8 mouse cellular contexts compared by ENCODE assay signal in the genomic region with DNA sequence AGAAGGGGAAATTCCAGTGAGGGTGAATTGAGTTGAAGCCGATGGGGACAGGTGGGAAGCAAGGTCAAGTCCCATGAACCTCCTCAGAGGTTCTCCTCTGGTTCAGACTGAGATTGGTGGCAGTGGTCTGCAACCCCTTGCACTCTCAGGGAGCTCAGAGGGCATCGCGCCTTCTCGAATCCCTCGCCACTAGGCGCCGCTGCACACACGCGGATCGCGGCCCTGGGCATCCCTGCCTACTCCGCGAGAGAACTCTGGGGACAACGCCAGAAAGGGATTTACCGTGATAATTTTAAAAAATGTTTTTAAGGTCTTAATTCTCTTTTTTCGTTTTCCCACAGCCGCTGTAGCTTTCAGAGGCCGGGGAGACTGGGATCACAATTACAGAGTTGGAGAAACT. TPM values are rescaled to one million over a fixed set of nuclear protein-coding genes. Genes with fewer than 3 reads are reported as not detected.
DNase-seq lines count a peak whose midpoint lies in the region; ATAC-seq and TF ChIP-seq lines count a peak whose summit lies in the region.

No protein-coding gene starts in this region.

- H3K27me3 ChIP-seq in E14TG2a.4 (ENCODE audit: insufficient read depth, low read length), result peaks cover 97% of the 10 kb centered on the region
- H3K27me3 ChIP-seq in embryonic facial prominence, embryonic 12.5 days, result peaks cover 87% of the 10 kb centered on the region
- H3K27me3 ChIP-seq in small intestine, adult 2 months (ENCODE audit: control insufficient read depth, insufficient read depth, low read length), result peaks cover 68% of the 10 kb centered on the region

- TF ChIP-seq CTCF in E14TG2a.4 (conservative IDR thresholded peaks at IDR 0.05; ENCODE audit: low read length), result peak; percentile 53
- TF ChIP-seq CTCF in small intestine, adult 2 months (IDR thresholded peaks at IDR 0.05; ENCODE audit: extremely low read depth, insufficient read length, insufficient replicate concordance, low read depth, low read length), result peak; percentile 85

- no peak overlapping the region for H3K27ac ChIP-seq in embryonic facial prominence, embryonic 12.5 days
- no peak overlapping the region for H3K27ac ChIP-seq in small intestine, adult 2 months (ENCODE audit: insufficient read depth, low read depth, low read length)

- WGBS in embryonic facial prominence, embryonic 12.5 days, result under 1% methylated on average over 18 of the region's 18 CpGs
- under 1% methylated on average over 18 of the region's 18 CpGs for WGBS in small intestine, adult 2 months

- H3K4me2 ChIP-seq in embryonic facial prominence, embryonic 12.5 days (replicated peaks), result 0 out of 2 replicates have a peak overlapping the region, but pooled peaks have one; percentile 16

- peak; percentile 25 for DNase-seq in adrenal gland, adult 8-10 months
- peak; percentile 81 to 86 for DNase-seq in heart, postnatal 14 days
- DNase-seq in kidney, postnatal 4 days, result peak; percentile 93
- DNase-seq in adipocyte (ENCODE audit: low spot score), result no peak

- no peak overlapping the region for H3K9ac ChIP-seq in embryonic facial prominence, embryonic 12.5 days

- H3K4me1 ChIP-seq in E14TG2a.4 (replicated peaks; ENCODE audit: low read depth, low read length), result peaks cover 24% of the 10 kb centered on the region
- H3K4me1 ChIP-seq in embryonic facial prominence, embryonic 12.5 days, result peaks cover 14% of the 10 kb centered on the region
- no peaks in the 10 kb centered on the region; the same call in 1 of the 2 replicates for H3K4me1 ChIP-seq in small intestine, adult 2 months (ENCODE audit: control insufficient read depth, insufficient read depth, insufficient read length, low read length)

- no peak overlapping the region for H3K4me3 ChIP-seq in E14TG2a.4 (replicated peaks; ENCODE audit: low read length)
- no peak overlapping the region for H3K4me3 ChIP-seq in embryonic facial prominence, embryonic 12.5 days
- no peak overlapping the region for H3K4me3 ChIP-seq in small intestine, adult 2 months (ENCODE audit: low read depth, low read length)

- ATAC-seq in embryonic facial prominence, embryonic 12.5 days (ENCODE audit: insufficient number of reproducible peaks, insufficient read depth, low FRiP score, low TSS enrichment), result no peak
- ATAC-seq in megakaryocyte, adult 5-6 weeks (ENCODE audit: poor library complexity, severe bottlenecking), result peak; percentile 47; the same call in 1 of the 2 replicates

- intact Hi-C loops in heart, postnatal 14 days (cut with DNase I), result loop anchor here (1.0 to 2.0 kb wide), 2 partner anchors 690 to 857 kb away; no protein-coding TSS in a partner anchor

- TF ChIP-seq POLR2A in small intestine, adult 2 months (IDR thresholded peaks at IDR 0.05; ENCODE audit: low read depth, low read length), result no peak

- H3K36me3 ChIP-seq in E14TG2a.4 (ENCODE audit: insufficient read depth, low read length), result no peaks in the 10 kb centered on the region
- no peaks in the 10 kb centered on the region for H3K36me3 ChIP-seq in embryonic facial prominence, embryonic 12.5 days
- H3K36me3 ChIP-seq in small intestine, adult 2 months (ENCODE audit: control insufficient read depth, insufficient read depth, low read length), result no peaks in the 10 kb centered on the region

- no peaks in the 10 kb centered on the region for H3K9me3 ChIP-seq in E14TG2a.4 (ENCODE audit: low read length)
- H3K9me3 ChIP-seq in embryonic facial prominence, embryonic 12.5 days, result no peaks in the 10 kb centered on the region

RNA-seq across cellular contexts. Expression of a gene that starts 4.0 kb away (rescaled TPM):
- total RNA-seq in adrenal gland, adult 8-10 months (2022), result under 1 TPM in 2 of 4 experiments, not detected in 2; 0.10 to 0.15 TPM
- 20.6 and 23.7 TPM in 2 replicates for polyA plus RNA-seq in embryonic facial prominence, embryonic 12.5 days (2016; fragmentation: Nextera tagmentation; extraction: Ambion mirVana)
- total RNA-seq in heart, postnatal 14 days (2021), result not detected
- total RNA-seq in megakaryocyte, adult 5-6 weeks (2015), result not detected in 2 replicates
- total RNA-seq in megakaryocyte, adult 5-6 weeks (2017), result not detected in 2 replicates
- 0.03 TPM in 1 of 2 replicates, not detected in the other for polyA plus RNA-seq in small intestine, adult 2 months (2012; rRNA removed)
